29 mouse cellular contexts compared by ENCODE assay signal in genomic region chrX:57210591-57210990, GRCm38 (mm10). TPM values are rescaled to one million over a fixed set of nuclear protein-coding genes. Genes with fewer than 3 reads are reported as not detected.
DNase-seq lines count a peak whose midpoint lies in the region; ATAC-seq lines count a peak whose summit lies in the region.
"Had no signal": no experiment of that assay in that cellular context is flagged by ENCODE, and none has a peak within 500 bp of the region (broad histone marks: within the 10 kb centered on the region; RNA-seq: fewer than 3 reads in every experiment).

No protein-coding gene starts in this region.

- ATAC-seq in CD4-positive, CD25-positive, alpha-beta regulatory T cell, adult 4 months = peak; percentile 79
- no peak for ATAC-seq in frontal cortex, adult (ENCODE audit: low TSS enrichment)
- ATAC-seq: forebrain, embryonic 13.5 days; forebrain, postnatal 0 days; hindbrain, embryonic 16.5 days; intestine, postnatal 0 days had no signal

- DNase-seq in thymus, postnatal 14 days = peak; percentile 37
- DNase-seq in thymus, adult 18-20 months = no peak
- DNase-seq in induced T-regulatory cell, adult 2 months (ENCODE audit: low read depth) = peak; percentile 55
- no peak for DNase-seq in kidney, postnatal 4 days
- no peak for DNase-seq in cerebellum, adult 8-10 months
- DNase-seq: adrenal gland, postnatal 10 days; adrenal gland, postnatal 36 days; cerebellum, adult 2 months; cerebellum, postnatal 10 days; forebrain, postnatal 0 days; gastrocnemius, postnatal 25 days; heart, adult 18-20 months; heart, postnatal 10 days; heart, postnatal 36 days had no signal

RNA-seq across cellular contexts. Expression of gene Cd40lg, which starts 1.4 kb away (rescaled TPM):
- 10 to 100 TPM; 31.4 to 42.4 TPM for polyA plus RNA-seq in CD4-positive, CD25-positive, alpha-beta regulatory T cell, adult 4 months (2017; shearing (Covaris generic))
- polyA plus RNA-seq: C2C12; cerebellum, adult 2 months; embryonic facial prominence, embryonic 11.5 days; embryonic facial prominence, embryonic 14.5 days; forebrain, embryonic 10.5 days; forebrain, embryonic 13.5 days; forebrain, postnatal 0 days; gonadal fat pad, adult 2 months; heart, embryonic 12.5 days; heart, embryonic 15.5 days; hindbrain, embryonic 10.5 days; hindbrain, embryonic 13.5 days; intestine, embryonic 14.5 days; intestine, postnatal 0 days had no signal

Comparison
In these comparisons a context has a peak if more than half of its experiments do, and no peak if none do; other contexts are left out.
1. DNase-seq: peak in thymus, postnatal 14 days (single experiment) and induced T-regulatory cell, adult 2 months (single experiment); none in thymus, adult 18-20 months (0 of 2), kidney, postnatal 4 days (0 of 2) and cerebellum, adult 8-10 months (single experiment).